15 mouse cellular contexts compared by ENCODE assay signal in genomic region chr5:130296071-130296470, GRCm38 (mm10). TPM values are rescaled to one million over a fixed set of nuclear protein-coding genes. Genes with fewer than 3 reads are reported as not detected.
DNase-seq lines count a peak whose midpoint lies in the region; TF ChIP-seq lines count a peak whose summit lies in the region.
"Had no signal": no experiment of that assay in that cellular context is flagged by ENCODE, and none has a peak within 500 bp of the region (broad histone marks: within the 10 kb centered on the region; RNA-seq: fewer than 3 reads in every experiment).

No protein-coding gene starts in this region.

- peak; percentile 48 for TF ChIP-seq CTCF in layer of hippocampus, adult 2 months (conservative IDR thresholded peaks at IDR 0.05)
- peak; percentile 20; the same call in 1 of the 2 replicates for TF ChIP-seq CTCF in testis, adult 2 months (IDR thresholded peaks at IDR 0.05; ENCODE audit: control insufficient read depth, insufficient read depth, insufficient replicate concordance, low read depth, low read length)
- TF ChIP-seq CTCF in cortical plate, adult 2 months (IDR thresholded peaks at IDR 0.05; ENCODE audit: extremely low read depth, insufficient read depth, low read length) = 0 out of 2 replicates have a peak, but pooled peaks have one; percentile 6

- no peaks in the 10 kb centered on the region for H3K4me1 ChIP-seq in testis, adult 2 months (ENCODE audit: control insufficient read depth, insufficient read depth, low read length)
- H3K4me1 ChIP-seq in cortical plate, adult 2 months (ENCODE audit: control insufficient read depth, insufficient read depth, low read length) = peaks cover 5% of the 10 kb centered on the region
- H3K4me1 ChIP-seq: embryonic facial prominence, embryonic 12.5 days; limb, embryonic 10.5 days; lung, embryonic 15.5 days; neural tube, embryonic 12.5 days had no signal

- intact Hi-C loops in gastrocnemius, postnatal 36 days (cut with DNase I) = no loop called here

- no peak for DNase-seq in layer of hippocampus, adult 2 months (ENCODE audit: low spot score in 2 of 2)
- no peak for DNase-seq in layer of hippocampus, adult 11-12 months (ENCODE audit: low spot score)
- no peak for DNase-seq in testis, postnatal 14 days (ENCODE audit: low spot score)
- no peak for DNase-seq in adrenal gland, postnatal 14 days
- DNase-seq in gastrocnemius, postnatal 36 days = no peak
- DNase-seq: adrenal gland, postnatal 25 days; cerebellum, postnatal 25 days; kidney, adult 8-10 months had no signal

- H3K27me3 ChIP-seq in testis, adult 2 months (ENCODE audit: control insufficient read depth, insufficient read depth, low read length) = no peaks in the 10 kb centered on the region
- H3K27me3 ChIP-seq: embryonic facial prominence, embryonic 12.5 days; hindbrain, embryonic 12.5 days; lung, embryonic 15.5 days; neural tube, embryonic 12.5 days had no signal

- H3K4me3 ChIP-seq in layer of hippocampus, adult 2 months = no peak overlapping the region
- no peak overlapping the region for H3K4me3 ChIP-seq in testis, adult 2 months (ENCODE audit: control insufficient read depth, low read depth, low read length)
- H3K4me3 ChIP-seq in cortical plate, adult 2 months (ENCODE audit: insufficient read depth, low read length) = no peak overlapping the region
- H3K4me3 ChIP-seq: embryonic facial prominence, embryonic 12.5 days; hindbrain, embryonic 12.5 days; limb, embryonic 10.5 days; lung, embryonic 15.5 days; neural tube, embryonic 12.5 days had no signal

- TF ChIP-seq POLR2A in testis, adult 2 months (IDR thresholded peaks at IDR 0.05; ENCODE audit: control insufficient read depth, low read depth, low read length) = no peak
- TF ChIP-seq POLR2A in cortical plate, adult 2 months (IDR thresholded peaks at IDR 0.05; ENCODE audit: extremely low read depth, insufficient read depth, low read length) = no peak

- H3K36me3 ChIP-seq in testis, adult 2 months (ENCODE audit: control insufficient read depth, insufficient read depth, low read length) = no peaks in the 10 kb centered on the region; the same call in none of the 2 replicates

- no peak overlapping the region for H3K27ac ChIP-seq in layer of hippocampus, adult 2 months
- no peak overlapping the region for H3K27ac ChIP-seq in testis, adult 2 months (ENCODE audit: control insufficient read depth, insufficient read depth, low read depth, low read length)
- no peak overlapping the region for H3K27ac ChIP-seq in cortical plate, adult 2 months (ENCODE audit: insufficient read depth, low read length)
- H3K27ac ChIP-seq: embryonic facial prominence, embryonic 12.5 days; hindbrain, embryonic 12.5 days; limb, embryonic 10.5 days; lung, embryonic 15.5 days; neural tube, embryonic 12.5 days had no signal

RNA-seq across cellular contexts. Expression of gene Tyw1, which starts 40.7 kb away (rescaled TPM):
- total RNA-seq in layer of hippocampus, adult 2 months (2021) = 10 to 100 TPM; 16.2 to 17.7 TPM
- 8.0 TPM in 2 replicates for polyA plus RNA-seq in testis, adult 2 months (2012; rRNA removed)
- 14.5 and 14.6 TPM in 2 replicates for polyA plus RNA-seq in cortical plate, adult 2 months (2012; rRNA removed)
- 23.7 and 24.4 TPM in 2 replicates for total RNA-seq in adrenal gland, postnatal 14 days (2021)
- total RNA-seq in gastrocnemius, postnatal 36 days (2021) = 10 to 100 TPM in 1 of 2 experiments, 1 to 10 TPM in 1; 9.6 to 10.3 TPM

RNA-seq across cellular contexts. Expression of gene Sbds, which starts 40.7 kb away (rescaled TPM):
- total RNA-seq in layer of hippocampus, adult 2 months (2021) = 10 to 100 TPM; 76.5 to 81.9 TPM
- polyA plus RNA-seq in testis, adult 2 months (2012; rRNA removed) = 46.1 and 52.2 TPM in 2 replicates
- polyA plus RNA-seq in cortical plate, adult 2 months (2012; rRNA removed) = 94.9 and 101 TPM in 2 replicates
- total RNA-seq in adrenal gland, postnatal 14 days (2021) = 77.1 and 87.0 TPM in 2 replicates
- total RNA-seq in gastrocnemius, postnatal 36 days (2021) = 10 to 100 TPM; 24.1 to 24.6 TPM
